Mouse (Mus musculus): ENCODE results near the gene Celsr3. TPM values are rescaled to one million over a fixed set of nuclear protein-coding genes. Genes with fewer than 3 reads are reported as not detected.

Gene Celsr3
- polyA plus RNA-seq, 1 experiment from 2014 or later, result 13.8 TPM

GRCm38 (mm10) chr9:108808163-108808665 lies 17.9 kb upstream of the Celsr3 start, which contains the start of gene Nckipsd:
Gene Nckipsd (plus strand): TSS chr9:108808368.
- H3K27me3 ChIP-seq, result no peaks in the 10 kb centered on the region
- H3K27ac ChIP-seq, result peak within 1 kb of the TSS; percentile 84
- peak; percentile 90 for ATAC-seq (ENCODE audit: low FRiP score)
- no peaks in the 10 kb centered on the region for H3K9me3 ChIP-seq
- H3K4me2 ChIP-seq, result peak within 1 kb of the TSS; percentile 87
- H3K4me1 ChIP-seq (replicated peaks), result peaks cover 23% of the 10 kb centered on the region
- peak within 1 kb of the TSS; percentile 73 for H3K4me3 ChIP-seq
- peaks cover 65% of the 10 kb centered on the region for H3K36me3 ChIP-seq
- under 1% methylated on average over 43 of the region's 62 CpGs for WGBS
- peak within 1 kb of the TSS; percentile 95 for H3K9ac ChIP-seq

- 67% methylated on average over 5 of the region's 5 CpGs for WGBS
- Histone ChIP-seq H3K4me2 (peak overlapping the region; percentile 87), H3K36me3 (peaks cover 65% of the 10 kb centered on the region)
These were observed 16.9 kb upstream of the Celsr3 start for GRCm38 (mm10) chr9:108809188-108809587.

GRCm38 (mm10) chr9:108809723-108810122 lies 16.4 kb upstream of the Celsr3 start:
- peak overlapping the region; percentile 95 for H3K9ac ChIP-seq
- no peaks in the 10 kb centered on the region for H3K9me3 ChIP-seq
- H3K4me2 ChIP-seq, result peak overlapping the region; percentile 87; the same call in 1 of the 2 replicates
- 88% methylated on average over 6 of the region's 6 CpGs for WGBS
- peaks cover 65% of the 10 kb centered on the region for H3K36me3 ChIP-seq
- H3K4me3 ChIP-seq, result no peak overlapping the region
- ATAC-seq (ENCODE audit: low FRiP score), result no peak
- H3K27me3 ChIP-seq, result no peaks in the 10 kb centered on the region
- H3K4me1 ChIP-seq (replicated peaks), result peaks cover 23% of the 10 kb centered on the region
- no peak overlapping the region for H3K27ac ChIP-seq

More at GRCm38 (mm10) chr9:108809188-108809587, 16.9 kb upstream of the Celsr3 start:
- Histone ChIP-seq H3K27me3 (no peaks in the 10 kb centered on the region), H3K27ac (no peak overlapping the region), H3K9ac (peak overlapping the region; percentile 95), H3K4me3 (peak overlapping the region; percentile 73), H3K4me1 (replicated peaks) (peaks cover 23% of the 10 kb centered on the region), H3K9me3 (no peaks in the 10 kb centered on the region)
- no peak for ATAC-seq (ENCODE audit: low FRiP score)

- Histone ChIP-seq H3K4me1 (replicated peaks) (peaks cover 23% of the 10 kb centered on the region), H3K4me2 (no peak overlapping the region), H3K36me3 (peaks cover 65% of the 10 kb centered on the region), H3K9me3 (no peaks in the 10 kb centered on the region), H3K4me3 (no peak overlapping the region), H3K9ac (no peak overlapping the region), H3K27me3 (no peaks in the 10 kb centered on the region), H3K27ac (no peak overlapping the region)
- no peak for ATAC-seq (ENCODE audit: low FRiP score)
- WGBS, result 86% methylated on average over 5 of the region's 5 CpGs
These were observed 15.6 kb upstream of the Celsr3 start for GRCm38 (mm10) chr9:108810516-108810915.

GRCm38 (mm10) chr9:108815557-108815956 lies 10.6 kb upstream of the Celsr3 start:
- 93% methylated on average over 7 of the region's 7 CpGs for WGBS
- Histone ChIP-seq H3K27ac (no peak overlapping the region), H3K27me3 (no peaks in the 10 kb centered on the region)

GRCm38 (mm10) chr9:108819495-108819894 lies 6.6 kb upstream of the Celsr3 start:
- peaks cover 16% of the 10 kb centered on the region for H3K27me3 ChIP-seq
- no peak overlapping the region for H3K27ac ChIP-seq
- peaks cover 47% of the 10 kb centered on the region for H3K36me3 ChIP-seq
- ATAC-seq (ENCODE audit: low FRiP score), result no peak
- H3K9ac ChIP-seq, result no peak overlapping the region
- WGBS, result 65% methylated on average over 3 of the region's 3 CpGs
- H3K4me2 ChIP-seq, result no peak overlapping the region
- peaks cover 12% of the 10 kb centered on the region for H3K4me1 ChIP-seq (replicated peaks)
- no peak overlapping the region for H3K4me3 ChIP-seq
- no peaks in the 10 kb centered on the region for H3K9me3 ChIP-seq

More at GRCm38 (mm10) chr9:108815557-108815956, 10.6 kb upstream of the Celsr3 start:
- H3K36me3 ChIP-seq, result peaks cover 84% of the 10 kb centered on the region
- H3K4me3 ChIP-seq, result no peak overlapping the region
- H3K4me2 ChIP-seq, result no peak overlapping the region
- H3K4me1 ChIP-seq (replicated peaks), result no peaks in the 10 kb centered on the region
- H3K9me3 ChIP-seq, result no peaks in the 10 kb centered on the region
- H3K9ac ChIP-seq, result no peak overlapping the region
- ATAC-seq (ENCODE audit: low FRiP score), result no peak

GRCm38 (mm10) chr9:108820077-108820476 lies 6.0 kb upstream of the Celsr3 start:
- Histone ChIP-seq H3K4me3 (no peak overlapping the region), H3K9me3 (no peaks in the 10 kb centered on the region), H3K4me1 (replicated peaks) (peaks cover 12% of the 10 kb centered on the region), H3K27ac (no peak overlapping the region), H3K27me3 (peaks cover 16% of the 10 kb centered on the region), H3K9ac (no peak overlapping the region), H3K4me2 (no peak overlapping the region), H3K36me3 (peaks cover 41% of the 10 kb centered on the region)
- WGBS, result 65% methylated on average over 5 of the region's 5 CpGs
- ATAC-seq (ENCODE audit: low FRiP score), result no peak

GRCm38 (mm10) chr9:108824144-108824685 lies 1.9 kb upstream of the Celsr3 start:
- H3K27me3 ChIP-seq, result peaks cover 34% of the 10 kb centered on the region
- peak overlapping the region; percentile 79 for H3K4me3 ChIP-seq
- 4% methylated on average over 25 of the region's 25 CpGs for WGBS
- no peaks in the 10 kb centered on the region for H3K9me3 ChIP-seq
- peak overlapping the region; percentile 95 for H3K4me2 ChIP-seq
- peak overlapping the region; percentile 95 for H3K9ac ChIP-seq
- peaks cover 20% of the 10 kb centered on the region for H3K36me3 ChIP-seq
- no peak for ATAC-seq (ENCODE audit: low FRiP score)
- H3K4me1 ChIP-seq (replicated peaks), result peaks cover 38% of the 10 kb centered on the region
- H3K27ac ChIP-seq, result peak overlapping the region; percentile 92

GRCm38 (mm10) chr9:108824755-108825413 lies 1.2 kb upstream of the Celsr3 start:
- peak overlapping the region; percentile 95 for H3K4me2 ChIP-seq
- H3K9me3 ChIP-seq, result no peaks in the 10 kb centered on the region
- peaks cover 40% of the 10 kb centered on the region for H3K27me3 ChIP-seq
- peak overlapping the region; percentile 79 for H3K4me3 ChIP-seq
- peaks cover 26% of the 10 kb centered on the region for H3K36me3 ChIP-seq
- H3K4me1 ChIP-seq (replicated peaks), result peaks cover 45% of the 10 kb centered on the region
- peak overlapping the region; percentile 95 for H3K9ac ChIP-seq
- WGBS, result under 1% methylated on average over 31 of the region's 31 CpGs
- H3K27ac ChIP-seq, result peak overlapping the region; percentile 92
- ATAC-seq (ENCODE audit: low FRiP score), result peak; percentile 92

- Histone ChIP-seq H3K36me3 (peaks cover 36% of the 10 kb centered on the region), H3K4me3 (peak overlapping the region; percentile 79), H3K27ac (peak overlapping the region; percentile 92), H3K9ac (peak overlapping the region; percentile 95), H3K4me2 (peak overlapping the region; percentile 95), H3K27me3 (peaks cover 58% of the 10 kb centered on the region), H3K4me1 (replicated peaks) (peaks cover 64% of the 10 kb centered on the region), H3K9me3 (no peaks in the 10 kb centered on the region)
- ATAC-seq (ENCODE audit: low FRiP score), result no peak
- WGBS, result under 1% methylated on average over 39 of the region's 39 CpGs
These were observed 700 bp downstream of the Celsr3 start for GRCm38 (mm10) chr9:108826700-108827340.

GRCm38 (mm10) chr9:108827454-108827853 lies 1.3 kb downstream of the Celsr3 start:
- Histone ChIP-seq H3K27me3 (peaks cover 60% of the 10 kb centered on the region), H3K4me3 (peak overlapping the region; percentile 79), H3K9ac (peak overlapping the region; percentile 95), H3K27ac (peak overlapping the region; percentile 92), H3K4me2 (peak overlapping the region; percentile 95), H3K9me3 (no peaks in the 10 kb centered on the region), H3K36me3 (peaks cover 42% of the 10 kb centered on the region), H3K4me1 (replicated peaks) (peaks cover 71% of the 10 kb centered on the region)
- 15% methylated on average over 34 of the region's 34 CpGs for WGBS
- no peak for ATAC-seq (ENCODE audit: low FRiP score)

- no peaks in the 10 kb centered on the region for H3K9me3 ChIP-seq
- ATAC-seq (ENCODE audit: low FRiP score), result no peak
- H3K4me2 ChIP-seq, result peak overlapping the region; percentile 95
- H3K27ac ChIP-seq, result no peak overlapping the region
- H3K9ac ChIP-seq, result peak overlapping the region; percentile 95
- peak overlapping the region; percentile 79 for H3K4me3 ChIP-seq
- peaks cover 46% of the 10 kb centered on the region for H3K36me3 ChIP-seq
- H3K4me1 ChIP-seq (replicated peaks), result peaks cover 75% of the 10 kb centered on the region
- peaks cover 61% of the 10 kb centered on the region for H3K27me3 ChIP-seq
- 66% methylated on average over 18 of the region's 18 CpGs for WGBS
These were observed 1.8 kb downstream of the Celsr3 start for GRCm38 (mm10) chr9:108827906-108828305.

All from hindbrain, embryonic 13.5 days (tissue).